Mouse (Mus musculus): Measurements from ENCODE around the gene Crocc.
A peak's percentile ranks its signal among the peaks of the same experiment; 100 is the strongest.

Crocc gene

DNA sequence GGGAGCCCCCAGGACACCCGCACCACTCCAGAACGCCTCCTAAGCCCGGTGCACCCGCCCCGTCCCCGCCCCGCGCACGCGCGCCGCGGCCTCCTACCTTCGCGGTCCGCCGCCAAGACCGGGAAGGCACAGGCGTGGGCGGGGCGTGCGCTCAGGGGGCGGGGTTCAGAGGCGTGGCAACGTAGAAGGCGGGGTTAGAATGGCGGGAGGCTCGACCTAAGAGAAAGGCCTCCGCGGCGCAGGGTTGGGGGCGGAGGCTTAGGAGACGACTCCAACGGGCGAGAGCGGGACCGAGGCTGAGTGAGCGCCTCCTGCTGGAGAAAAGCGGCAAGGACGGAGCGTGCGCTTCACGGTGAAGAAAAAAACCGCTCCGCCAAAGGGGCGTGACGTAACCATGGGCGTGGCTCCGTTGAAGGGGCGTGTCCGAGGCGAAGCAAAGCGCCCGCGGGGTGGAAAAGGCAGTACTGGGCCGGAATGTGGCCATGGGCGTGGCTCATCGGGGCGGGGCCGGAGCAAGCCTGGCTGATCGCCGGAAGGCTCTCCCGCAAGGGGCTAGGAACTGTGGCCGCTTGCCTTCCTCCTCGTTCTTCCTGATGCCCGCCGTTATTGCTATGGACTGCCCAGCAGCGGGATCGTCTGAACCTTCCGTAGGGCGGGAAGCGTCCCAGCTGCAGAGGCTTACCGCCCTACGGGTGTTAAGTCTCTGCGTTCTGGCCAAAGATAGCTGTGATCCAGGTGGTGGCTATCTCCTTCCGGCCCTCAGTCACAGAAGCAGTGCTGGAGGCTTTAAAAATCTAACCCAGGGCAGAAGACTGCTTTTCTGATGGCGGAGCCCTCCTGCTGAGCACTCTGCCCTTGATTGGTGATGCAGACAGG is at the start of gene Crocc:
TSS of gene Crocc (minus strand) at position 125 of the 876 bp plus-strand sequence.
- peak; percentile 99 for DNase-seq (ENCODE audit: low spot score in 2 of 2)

- no peak for DNase-seq (ENCODE audit: low spot score in 2 of 2)
Observed at GRCm38 (mm10) chr4:141108196-141108732, 47.9 kb upstream of the Crocc start.

GRCm38 (mm10) chr4:141106526-141107183 is 46.3 kb upstream of the Crocc start:
- DNase-seq (ENCODE audit: low spot score in 2 of 2), result no peak

DNA sequence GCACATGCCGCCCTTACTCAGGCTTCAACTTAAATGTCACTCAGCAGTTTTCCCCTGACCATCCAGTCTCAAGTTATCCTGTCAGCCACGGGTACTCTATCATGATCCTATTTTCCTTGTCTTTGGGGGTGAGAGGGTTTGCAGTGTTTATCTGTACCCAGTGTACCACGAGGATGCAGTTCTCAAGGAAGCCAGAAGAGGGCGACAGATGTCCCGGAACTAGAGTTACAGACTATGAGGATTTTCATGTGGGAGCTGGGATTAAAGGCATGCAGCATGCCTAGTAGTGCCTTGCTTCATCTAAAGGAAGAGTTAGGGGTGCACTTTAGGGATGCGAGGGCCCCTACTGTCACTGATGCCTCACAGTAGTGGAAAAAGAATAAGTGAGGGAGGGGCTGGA is 41.5 kb upstream of the Crocc start:
- DNase-seq (ENCODE audit: low spot score in 2 of 2), result no peak

- no peak for DNase-seq (ENCODE audit: low spot score in 2 of 2)
Observed at GRCm38 (mm10) chr4:141101291-141101690, 40.9 kb upstream of the Crocc start.

GRCm38 (mm10) chr4:141099956-141100355 is 39.6 kb upstream of the Crocc start:
- DNase-seq (ENCODE audit: low spot score in 2 of 2), result no peak

DNA sequence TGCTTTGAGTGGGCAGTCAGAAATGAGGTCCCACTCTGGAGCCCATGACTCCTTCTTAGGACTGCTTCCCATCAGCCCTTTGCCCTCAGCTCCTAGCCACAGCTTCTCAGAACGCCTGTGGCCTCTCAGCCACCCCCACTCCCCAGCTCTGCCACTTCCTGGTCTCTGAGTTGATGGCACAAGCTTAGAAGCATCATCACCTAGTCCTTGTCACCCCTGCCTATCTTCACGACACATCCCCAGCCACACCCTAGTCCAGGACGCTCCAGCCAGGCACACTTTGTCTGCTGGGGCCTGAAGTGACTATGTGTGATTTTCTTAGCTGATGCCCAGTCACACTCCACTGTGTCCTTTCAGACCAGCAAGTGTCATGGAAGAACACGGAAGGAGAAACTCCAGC is 38.6 kb upstream of the Crocc start:
- no peak for DNase-seq (ENCODE audit: low spot score in 2 of 2)

DNA sequence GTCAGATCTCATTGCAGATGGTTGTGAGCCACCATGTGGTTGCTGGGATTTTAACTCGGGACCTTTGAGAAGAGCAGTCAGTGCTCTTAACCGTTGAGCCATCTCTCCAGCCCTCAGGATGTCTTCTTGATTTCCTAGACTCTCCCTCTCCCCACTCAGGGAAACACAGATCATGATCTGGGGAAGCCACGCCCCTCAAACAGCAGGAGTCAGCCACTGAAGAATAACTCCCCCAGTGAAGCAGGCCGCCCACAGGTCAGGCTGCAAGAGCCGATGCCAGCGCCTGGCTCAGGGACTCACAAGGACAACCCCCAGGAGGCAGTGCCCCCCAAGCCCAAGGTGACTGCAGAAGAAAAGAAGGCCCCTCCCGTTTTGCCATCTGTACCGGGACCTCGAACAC is 36.4 kb upstream of the Crocc start:
- DNase-seq (ENCODE audit: low spot score in 2 of 2), result no peak

GRCm38 (mm10) chr4:141095016-141095415 is 34.7 kb upstream of the Crocc start:
- no peak for DNase-seq (ENCODE audit: low spot score in 2 of 2)

GRCm38 (mm10) chr4:141088714-141089113 is 28.4 kb upstream of the Crocc start:
- peak in 1 of 2 experiments; percentile 64 for DNase-seq (ENCODE audit: low spot score in 2 of 2)

GRCm38 (mm10) chr4:141088033-141088432 is 27.7 kb upstream of the Crocc start, which contains the start of gene Spata21:
Gene Spata21 (plus strand): TSS chr4:141088333.
- no peak for DNase-seq (ENCODE audit: low spot score in 2 of 2)

GRCm38 (mm10) chr4:141086862-141087261 is 26.5 kb upstream of the Crocc start:
- DNase-seq (ENCODE audit: low spot score in 2 of 2), result no peak

DNA sequence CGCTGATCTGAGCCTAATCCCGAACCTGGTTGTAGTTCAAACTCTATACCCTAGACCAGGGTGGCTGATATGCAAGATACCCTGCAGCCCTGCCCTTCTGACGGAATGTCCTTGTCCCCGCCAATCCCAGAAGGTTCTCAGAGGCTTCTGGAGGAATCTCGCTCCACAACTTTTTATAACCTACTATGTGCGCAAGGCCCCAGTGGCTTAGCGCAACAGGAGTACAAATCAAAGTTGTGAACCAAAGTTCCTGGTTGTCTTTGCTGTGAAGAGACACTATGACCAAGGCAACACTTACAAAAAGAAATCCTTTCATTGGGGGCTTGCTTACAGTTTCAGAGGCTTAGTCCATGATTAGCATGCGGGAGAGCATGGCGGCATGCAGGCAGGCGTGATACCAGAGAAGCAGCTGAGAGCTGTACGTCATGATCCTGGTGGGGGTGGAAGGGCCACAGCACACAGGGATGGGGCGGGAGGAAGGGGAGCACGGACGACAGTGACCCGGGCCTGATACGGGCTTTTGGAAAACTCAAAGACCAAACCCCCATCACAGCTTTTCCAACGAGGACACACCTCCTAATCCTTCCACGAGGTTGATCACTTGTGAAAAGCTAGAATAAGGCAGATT is 18.3 kb upstream of the Crocc start:
- DNase-seq (ENCODE audit: low spot score in 2 of 2), result no peak

DNA sequence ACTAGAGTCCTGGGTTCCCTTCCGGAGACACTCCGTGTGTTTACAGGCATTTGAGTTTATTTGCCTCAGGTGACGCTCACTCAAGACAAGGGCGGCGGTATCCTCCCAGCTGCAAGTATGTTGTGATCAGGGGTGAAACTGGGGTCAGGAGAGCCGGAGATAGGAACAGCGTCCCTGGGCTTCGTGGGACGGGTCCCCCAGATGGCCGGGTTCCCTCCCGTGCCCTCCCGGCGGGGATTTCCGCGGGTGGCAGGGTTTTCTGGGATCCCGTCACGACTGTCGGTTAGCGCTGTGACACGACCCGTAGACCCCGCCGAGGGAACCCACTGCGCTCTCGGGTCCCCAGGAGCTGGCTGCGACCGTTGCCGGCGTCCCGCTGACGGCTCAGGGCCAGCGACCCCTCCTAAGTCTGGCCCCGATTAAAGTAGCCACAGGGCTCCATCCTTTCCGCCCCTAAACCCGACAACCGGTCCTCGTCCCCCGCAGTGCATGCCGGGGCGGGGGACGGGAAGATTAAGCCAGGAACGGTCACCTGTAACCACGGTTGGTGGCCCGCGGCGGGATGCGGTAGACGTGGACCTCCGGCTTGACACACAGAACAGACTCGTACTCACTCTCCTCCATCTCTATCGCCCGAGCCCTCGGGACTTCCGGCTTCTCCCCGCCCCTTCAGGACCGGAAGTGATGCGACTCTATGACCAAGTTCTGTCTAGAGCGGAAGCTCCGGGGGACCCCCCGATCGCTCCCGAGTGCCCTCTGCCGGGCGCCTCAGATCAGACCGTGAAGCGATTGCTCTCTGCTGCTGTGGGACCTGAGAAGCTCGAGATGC is 17.5 kb upstream of the Crocc start, which contains the start of gene Necap2:
TSS of gene Necap2 (minus strand) at position 677 of the 829 bp plus-strand sequence.
- DNase-seq (ENCODE audit: low spot score in 2 of 2), result peak; percentile 93 to 96

- no peak for DNase-seq (ENCODE audit: low spot score in 2 of 2)
Observed at GRCm38 (mm10) chr4:141076761-141077506, 16.6 kb upstream of the Crocc start.

GRCm38 (mm10) chr4:141074109-141074508 is 13.8 kb upstream of the Crocc start:
- DNase-seq (ENCODE audit: low spot score in 2 of 2), result no peak

- DNase-seq (ENCODE audit: low spot score in 2 of 2), result peak; percentile 73 to 86
Observed at GRCm38 (mm10) chr4:141073661-141074060, 13.3 kb upstream of the Crocc start.

GRCm38 (mm10) chr4:141072502-141072901 is 12.2 kb upstream of the Crocc start:
- DNase-seq (ENCODE audit: low spot score in 2 of 2), result no peak

- DNase-seq (ENCODE audit: low spot score in 2 of 2), result no peak
Observed at GRCm38 (mm10) chr4:141069731-141070130, 9.4 kb upstream of the Crocc start.

- DNase-seq (ENCODE audit: low spot score in 2 of 2), result no peak
Observed at GRCm38 (mm10) chr4:141068655-141069054, 8.3 kb upstream of the Crocc start.

Data from frontal cortex, postnatal 36 days (tissue).